Mouse (Mus musculus): Measurements from ENCODE around the gene Gsk3b.

GRCm38 (mm10) chr16:38090341-38091005, 1.7 kb downstream of the Gsk3b start:
- no peak for TF ChIP-seq GATA1 (IDR thresholded peaks at IDR 0.05; ENCODE audit: borderline replicate concordance, low read length)
- TF ChIP-seq FLI1 (IDR thresholded peaks at IDR 0.05; ENCODE audit: low read length), result no peak
